Mouse (Mus musculus) midbrain, embryonic 15.5 days (tissue): ENCODE measurements around the gene Spindoc. TPM values are rescaled to one million over a fixed set of nuclear protein-coding genes. Genes with fewer than 3 reads are reported as not detected.

Experiments
- ATAC-seq: fragments of 200-750 bp; cut with Nextera tagmentation; replicated peaks from 2 replicates; pipeline ENCODE4 v1.8.0; 2017; ENCODE audit warnings: moderate TSS enrichment
- H3K27ac ChIP-seq: fragments of 300-500 bp; sonication (generic); 2 replicates; pipeline ENCODE4 v1.5.1; 2015; ENCODE audit warnings: mild to moderate bottlenecking, inconsistent platforms
- H3K27me3 ChIP-seq: fragments of 300-500 bp; sonication (generic); replicated peaks from 2 replicates; pipeline ENCODE4 v1.6.1; 2015; ENCODE audit warnings: inconsistent platforms
- H3K36me3 ChIP-seq: fragments of 300-500 bp; sonication (generic); replicated peaks from 2 replicates; pipeline ENCODE4 v1.6.1; 2015; ENCODE audit warnings: inconsistent platforms
- H3K4me1 ChIP-seq: fragments of 300-500 bp; sonication (generic); 2 replicates; pipeline ENCODE4 v1.6.1; 2015; ENCODE audit warnings: inconsistent platforms
- H3K4me2 ChIP-seq: fragments of 300-500 bp; sonication (generic); 2 replicates; pipeline ENCODE4 v1.6.1; 2015; ENCODE audit warnings: inconsistent platforms, mild to moderate bottlenecking, moderate library complexity
- H3K4me3 ChIP-seq: fragments of 300-500 bp; sonication (generic); 2 replicates; pipeline ENCODE4 v1.5.1; 2015; ENCODE audit warnings: mild to moderate bottlenecking, inconsistent platforms
- H3K9ac ChIP-seq: fragments of 300-500 bp; sonication (generic); 2 replicates; pipeline ENCODE4 v1.6.1; 2015; ENCODE audit warnings: mild to moderate bottlenecking, inconsistent platforms
- H3K9me3 ChIP-seq: fragments of 300-500 bp; sonication (generic); 2 replicates; pipeline ENCODE4 v1.6.1; 2016; ENCODE audit warnings: inconsistent platforms
- WGBS: fragments of 180-500 bp; shearing (Covaris S2); methylation state at CpG from one replicate; pipeline ENCODE4 v1.1.7; 2015; ENCODE audit warnings: mixed read lengths; 5-methylcytosine and 5-hydroxymethylcytosine counted together
- polyA plus RNA-seq: library from polyadenylated mRNA; unstranded; fragments of >200 nt; fragmentation: Nextera tagmentation; extraction: Ambion mirVana; gene quantifications from 2 replicates; pipeline ENCODE4 v1.2.1, GENCODE M21; 2015

The Spindoc gene
- polyA plus RNA-seq, 1 experiment from 2014 or later: 35.6 TPM

- no peak overlapping the region for H3K9ac ChIP-seq
- peaks cover 17% of the 10 kb centered on the region for H3K4me1 ChIP-seq
- H3K27ac ChIP-seq: no peak overlapping the region
- no peaks in the 10 kb centered on the region for H3K27me3 ChIP-seq
- no peaks in the 10 kb centered on the region for H3K9me3 ChIP-seq
- 83% methylated on average over 8 of the region's 8 CpGs for WGBS
- no peak overlapping the region for H3K4me3 ChIP-seq
- no peaks in the 10 kb centered on the region for H3K36me3 ChIP-seq
- no peak overlapping the region for H3K4me2 ChIP-seq
- ATAC-seq: no peak
Observed at GRCm38 (mm10) chr19:7314976-7315586, 67.7 kb downstream of the Spindoc start.

GRCm38 (mm10) chr19:7313660-7314059 lies 69.1 kb downstream of the Spindoc start:
- Histone ChIP-seq H3K4me1 (peaks cover 29% of the 10 kb centered on the region), H3K4me3 (no peak overlapping the region), H3K9ac (no peak overlapping the region), H3K4me2 (no peak overlapping the region), H3K27ac (no peak overlapping the region), H3K9me3 (no peaks in the 10 kb centered on the region), H3K36me3 (no peaks in the 10 kb centered on the region), H3K27me3 (no peaks in the 10 kb centered on the region)
- ATAC-seq: no peak
- WGBS: 87% methylated on average over 2 of the region's 2 CpGs

- 40% methylated on average over 10 of the region's 10 CpGs for WGBS
- Histone ChIP-seq H3K4me3 (no peak overlapping the region), H3K9ac (no peak overlapping the region), H3K27me3 (no peaks in the 10 kb centered on the region), H3K4me1 (peaks cover 41% of the 10 kb centered on the region), H3K36me3 (no peaks in the 10 kb centered on the region), H3K9me3 (no peaks in the 10 kb centered on the region), H3K4me2 (no peak overlapping the region), H3K27ac (no peak overlapping the region)
- ATAC-seq: no peak
Observed at GRCm38 (mm10) chr19:7311306-7311705, 71.5 kb downstream of the Spindoc start.

GRCm38 (mm10) chr19:7310704-7311103 lies 72.1 kb downstream of the Spindoc start:
- H3K4me1 ChIP-seq: peaks cover 41% of the 10 kb centered on the region
- H3K4me3 ChIP-seq: no peak overlapping the region
- no peak overlapping the region for H3K4me2 ChIP-seq
- no peak overlapping the region for H3K27ac ChIP-seq
- H3K27me3 ChIP-seq: no peaks in the 10 kb centered on the region
- no peaks in the 10 kb centered on the region for H3K36me3 ChIP-seq
- H3K9me3 ChIP-seq: no peaks in the 10 kb centered on the region
- ATAC-seq: no peak; the same call in 1 of the 2 replicates
- WGBS: 26% methylated on average over 5 of the region's 5 CpGs
- H3K9ac ChIP-seq: no peak overlapping the region

- Histone ChIP-seq H3K4me3 (no peak overlapping the region), H3K36me3 (no peaks in the 10 kb centered on the region), H3K27ac (no peak overlapping the region), H3K27me3 (no peaks in the 10 kb centered on the region), H3K4me1 (peaks cover 37% of the 10 kb centered on the region), H3K9me3 (no peaks in the 10 kb centered on the region), H3K4me2 (no peak overlapping the region), H3K9ac (no peak overlapping the region)
- no peak for ATAC-seq
- WGBS: 76% methylated on average over 2 of the region's 2 CpGs
Observed at GRCm38 (mm10) chr19:7309738-7310330, 73.0 kb downstream of the Spindoc start.

GRCm38 (mm10) chr19:7307995-7308770 lies 74.6 kb downstream of the Spindoc start:
- ATAC-seq: no peak
- Histone ChIP-seq H3K36me3 (no peaks in the 10 kb centered on the region), H3K4me2 (no peak overlapping the region), H3K9me3 (no peaks in the 10 kb centered on the region), H3K27me3 (no peaks in the 10 kb centered on the region), H3K4me3 (no peak overlapping the region), H3K9ac (no peak overlapping the region), H3K27ac (peak overlapping the region; percentile 1; the same call in 1 of the 2 replicates), H3K4me1 (peaks cover 37% of the 10 kb centered on the region)
- 47% methylated on average over 8 of the region's 8 CpGs for WGBS

- Histone ChIP-seq H3K36me3 (no peaks in the 10 kb centered on the region), H3K9ac (no peak overlapping the region), H3K4me2 (no peak overlapping the region), H3K27me3 (no peaks in the 10 kb centered on the region), H3K27ac (no peak overlapping the region), H3K4me1 (peaks cover 37% of the 10 kb centered on the region), H3K4me3 (no peak overlapping the region), H3K9me3 (no peaks in the 10 kb centered on the region)
- 75% methylated on average over 3 of the region's 3 CpGs for WGBS
- ATAC-seq: no peak
Observed at GRCm38 (mm10) chr19:7306968-7307367, 75.8 kb downstream of the Spindoc start.

GRCm38 (mm10) chr19:7305380-7306310 lies 77.1 kb downstream of the Spindoc start:
- Histone ChIP-seq H3K27me3 (no peaks in the 10 kb centered on the region), H3K36me3 (no peaks in the 10 kb centered on the region), H3K9me3 (no peaks in the 10 kb centered on the region), H3K4me2 (no peak overlapping the region), H3K27ac (no peak overlapping the region), H3K4me1 (peaks cover 29% of the 10 kb centered on the region), H3K9ac (no peak overlapping the region), H3K4me3 (no peak overlapping the region)
- WGBS: 86% methylated on average over 10 of the region's 11 CpGs
- ATAC-seq: no peak

- no peak for ATAC-seq
- Histone ChIP-seq H3K9ac (no peak overlapping the region), H3K27ac (no peak overlapping the region), H3K9me3 (no peaks in the 10 kb centered on the region), H3K36me3 (no peaks in the 10 kb centered on the region), H3K4me2 (no peak overlapping the region), H3K4me3 (no peak overlapping the region), H3K27me3 (no peaks in the 10 kb centered on the region), H3K4me1 (peaks cover 21% of the 10 kb centered on the region)
- 78% methylated on average over 2 of the region's 2 CpGs for WGBS
Observed at GRCm38 (mm10) chr19:7304801-7305200, 78.0 kb downstream of the Spindoc start.
